Mouse (Mus musculus): ENCODE measurements at regions not wholly inside any gene's neighbourhood (a gene's known extent, or its start where the extent isn't known, plus 50 kb on each side); places are given as distances from the start of the nearest gene placed in this dataset.

- DNase-seq (ENCODE audit: low spot score): no peak
These were observed 1005.7 kb upstream of the Nudt12 start for GRCm38 (mm10) chr17:60018752-60019323.

DNA sequence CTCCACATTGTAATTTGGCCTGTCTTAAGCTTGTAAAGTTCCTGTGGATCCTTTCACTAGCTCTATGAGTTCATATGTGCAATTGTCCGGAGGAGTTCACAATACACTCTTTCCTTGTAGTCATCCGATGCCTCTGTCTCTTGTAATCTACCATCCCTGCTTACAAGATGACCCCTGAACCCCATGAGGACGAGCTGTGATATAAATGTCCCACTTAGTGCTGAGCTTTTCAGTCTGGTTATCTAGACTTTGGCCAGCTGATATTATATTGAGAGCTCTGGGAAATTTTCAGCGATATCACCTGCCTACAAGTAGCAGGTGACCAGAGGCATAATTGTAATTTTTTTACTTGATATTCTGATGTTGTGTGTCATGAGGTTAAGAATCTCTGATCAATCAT, 984.8 kb upstream of the Nudt12 start:
- no peak for DNase-seq (ENCODE audit: low spot score)

GRCm38 (mm10) chr17:59979325-59979880, 966.2 kb upstream of the Nudt12 start:
- DNase-seq (ENCODE audit: low spot score): no peak

DNA sequence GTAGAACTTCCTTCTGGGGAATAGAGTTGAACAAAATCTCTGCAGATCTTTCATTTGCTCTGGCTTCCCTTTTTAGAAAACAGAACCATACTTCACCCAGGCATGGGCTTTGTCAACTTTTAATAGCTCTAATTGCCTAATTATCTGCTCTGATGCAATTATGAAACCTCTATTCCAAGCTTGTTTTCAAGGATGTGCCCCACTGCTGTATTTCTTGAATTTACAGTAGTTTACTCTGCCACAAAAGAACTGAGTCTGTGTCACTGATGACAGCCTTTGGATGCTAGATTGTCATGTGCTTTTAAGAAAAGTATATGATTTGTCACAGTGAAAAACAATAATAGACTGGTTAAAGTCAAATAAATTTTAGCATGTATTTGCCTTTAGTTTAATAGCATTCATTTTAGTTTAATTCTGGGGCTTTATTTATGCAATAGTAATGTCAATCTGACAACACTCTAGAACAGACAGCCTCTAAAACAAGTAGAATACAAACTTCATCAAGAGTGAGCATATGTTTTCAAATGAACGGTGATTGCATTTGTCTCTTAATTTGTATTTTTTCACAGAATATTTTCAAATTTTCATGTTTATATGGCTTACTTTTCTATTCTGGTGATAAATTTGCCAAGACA, 964.1 kb upstream of the Nudt12 start:
- no peak for DNase-seq (ENCODE audit: low spot score)

GRCm38 (mm10) chr17:59967383-59967782, 954.2 kb upstream of the Nudt12 start:
- DNase-seq (ENCODE audit: low spot score): no peak

DNA sequence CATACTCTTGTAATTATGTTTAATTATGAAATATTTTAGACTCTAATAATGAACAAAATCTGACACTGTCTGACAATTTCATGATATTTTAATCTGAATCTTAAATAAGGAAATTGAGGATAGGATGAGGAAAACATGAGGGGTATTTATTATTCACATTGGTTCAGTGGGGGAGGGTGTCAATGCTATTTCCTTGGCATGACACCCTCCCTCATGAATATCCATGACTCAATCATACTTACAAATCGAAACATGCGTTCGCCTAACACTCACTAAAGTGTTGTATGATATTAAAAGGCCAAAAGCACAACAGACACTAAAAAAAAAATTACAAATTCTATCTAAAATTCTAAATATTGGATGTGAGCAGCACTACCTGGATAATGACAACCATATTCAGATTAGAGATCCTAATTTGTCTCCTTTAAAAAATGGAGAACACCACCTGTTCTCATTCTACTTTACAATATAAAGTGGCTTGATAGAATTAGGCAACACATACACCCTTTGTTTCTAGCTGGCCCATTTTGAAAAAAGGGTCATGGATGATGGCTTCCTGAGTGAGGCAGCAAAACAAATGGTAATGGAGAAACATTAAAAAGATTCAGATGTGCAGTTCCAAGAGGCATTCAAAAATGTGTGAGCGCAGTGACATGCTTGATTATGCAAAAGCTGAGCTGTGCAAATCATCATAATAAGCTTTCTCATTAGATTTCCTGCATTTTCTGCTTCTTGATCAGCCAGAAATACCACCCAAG, 942.3 kb upstream of the Nudt12 start:
- DNase-seq (ENCODE audit: low spot score): no peak

DNA sequence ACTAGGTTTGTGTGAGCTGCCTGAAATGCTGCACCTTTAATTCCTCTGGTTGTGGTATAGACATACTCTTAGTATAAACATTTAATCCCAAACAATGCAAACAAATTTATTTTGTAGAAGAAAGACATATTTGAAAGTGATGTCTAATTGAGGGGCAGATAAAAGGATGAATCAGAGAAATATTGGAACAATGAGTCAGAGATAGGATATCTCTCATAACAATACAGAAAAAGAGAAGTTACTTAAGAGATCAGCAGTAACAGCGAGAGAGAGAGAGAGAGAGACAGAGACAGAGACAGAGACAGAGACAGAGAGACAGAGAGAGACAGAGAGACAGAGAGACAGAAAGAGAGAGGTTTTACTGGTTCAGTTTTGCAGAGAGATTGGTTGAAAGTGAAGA, 933.3 kb upstream of the Nudt12 start:
- no peak for DNase-seq (ENCODE audit: low spot score)

- DNase-seq (ENCODE audit: low spot score): no peak
These were observed 891.2 kb upstream of the Nudt12 start for GRCm38 (mm10) chr17:59904395-59904794.

GRCm38 (mm10) chr17:59877791-59878190, 864.6 kb upstream of the Nudt12 start:
- no peak for DNase-seq (ENCODE audit: low spot score)

GRCm38 (mm10) chr17:59848853-59849252, 835.7 kb upstream of the Nudt12 start:
- DNase-seq (ENCODE audit: low spot score): peak; percentile 30

DNA sequence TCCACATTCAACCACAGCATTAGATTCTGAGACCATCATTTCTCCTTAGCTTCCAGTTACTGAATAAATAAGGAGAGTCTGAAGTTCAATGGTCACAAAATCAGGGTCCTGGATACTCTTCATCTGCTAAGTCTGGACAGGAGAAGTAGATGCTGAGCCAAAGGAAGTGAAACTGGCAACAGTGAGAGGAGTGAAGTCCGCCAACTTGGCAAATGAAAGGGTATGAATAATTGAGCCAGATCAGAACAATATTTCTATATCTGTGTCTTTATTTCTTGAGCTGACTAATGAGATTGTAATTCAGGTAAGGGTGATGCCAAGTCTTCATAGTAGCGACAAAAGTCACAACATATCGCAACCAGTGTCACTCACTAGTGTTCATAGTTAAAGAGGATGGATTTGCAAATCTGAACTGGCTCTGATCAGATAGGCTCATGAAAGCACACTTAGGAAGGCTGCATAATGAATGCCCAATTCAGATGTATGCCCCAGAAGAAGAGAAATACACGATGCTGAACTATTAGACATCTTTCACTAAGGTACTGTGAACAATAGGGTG, 832.2 kb upstream of the Nudt12 start:
- DNase-seq (ENCODE audit: low spot score): no peak

GRCm38 (mm10) chr17:59805870-59806269, 792.7 kb upstream of the Nudt12 start:
- DNase-seq (ENCODE audit: low spot score): no peak

GRCm38 (mm10) chr17:59793434-59793833, 780.3 kb upstream of the Nudt12 start:
- DNase-seq (ENCODE audit: low spot score): no peak

DNA sequence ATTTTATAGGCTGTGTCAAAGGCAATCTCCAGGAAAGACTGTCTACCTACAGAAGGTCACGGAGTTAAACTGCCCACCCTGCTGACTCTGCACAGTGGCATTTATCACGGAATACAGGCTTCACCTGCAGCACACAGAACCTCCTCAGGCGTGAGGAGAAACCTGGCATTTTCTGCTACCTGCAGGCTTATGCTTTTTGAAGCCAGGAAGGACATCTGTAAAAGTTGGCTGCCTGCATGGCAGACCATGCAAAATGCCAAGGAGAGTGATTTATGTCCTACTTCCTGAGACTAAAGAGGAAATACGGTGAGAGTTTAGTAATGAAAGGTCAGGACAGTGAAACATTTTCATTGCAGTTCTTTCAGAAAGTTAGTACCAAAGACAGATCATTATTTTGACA, 779.6 kb upstream of the Nudt12 start:
- peak; percentile 34 for DNase-seq (ENCODE audit: low spot score)

- peak; percentile 27 for DNase-seq (ENCODE audit: low spot score)
These were observed 760.9 kb upstream of the Nudt12 start for GRCm38 (mm10) chr17:59774075-59774474.

- no peak for DNase-seq (ENCODE audit: low spot score)
These were observed 753.4 kb upstream of the Nudt12 start for GRCm38 (mm10) chr17:59766580-59766979.

- no peak for DNase-seq (ENCODE audit: low spot score)
These were observed 751.3 kb upstream of the Nudt12 start for GRCm38 (mm10) chr17:59764486-59764885.

- DNase-seq (ENCODE audit: low spot score): no peak
These were observed 748.9 kb upstream of the Nudt12 start for GRCm38 (mm10) chr17:59762068-59762467.

GRCm38 (mm10) chr17:59760889-59761288, 747.7 kb upstream of the Nudt12 start:
- DNase-seq (ENCODE audit: low spot score): no peak

DNA sequence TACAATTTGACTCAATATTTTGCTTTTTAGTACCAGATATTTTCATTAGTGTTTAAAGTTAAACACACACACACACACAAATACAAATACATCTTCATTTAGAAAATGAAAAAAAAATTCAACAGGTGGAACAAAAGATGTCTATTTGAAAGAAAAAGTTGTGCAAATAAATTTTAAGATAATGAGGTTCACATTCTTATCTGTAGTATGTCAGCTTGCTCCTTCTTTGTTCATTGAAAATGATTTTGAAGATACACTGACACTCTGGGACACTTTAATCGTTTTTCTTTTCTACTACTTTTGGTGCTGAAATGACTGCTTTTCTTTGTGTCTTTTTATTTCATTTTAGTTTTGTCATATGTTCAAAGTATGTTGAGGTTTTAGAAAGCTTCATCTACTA, 732.9 kb upstream of the Nudt12 start:
- DNase-seq (ENCODE audit: low spot score): no peak

Data from embryo, embryonic 10.5 days (tissue).